Mouse (Mus musculus): ENCODE measurements around the gene Cldn17.
A peak's percentile ranks its signal among the peaks of the same experiment; 100 is the strongest.

Cldn17 gene

DNA sequence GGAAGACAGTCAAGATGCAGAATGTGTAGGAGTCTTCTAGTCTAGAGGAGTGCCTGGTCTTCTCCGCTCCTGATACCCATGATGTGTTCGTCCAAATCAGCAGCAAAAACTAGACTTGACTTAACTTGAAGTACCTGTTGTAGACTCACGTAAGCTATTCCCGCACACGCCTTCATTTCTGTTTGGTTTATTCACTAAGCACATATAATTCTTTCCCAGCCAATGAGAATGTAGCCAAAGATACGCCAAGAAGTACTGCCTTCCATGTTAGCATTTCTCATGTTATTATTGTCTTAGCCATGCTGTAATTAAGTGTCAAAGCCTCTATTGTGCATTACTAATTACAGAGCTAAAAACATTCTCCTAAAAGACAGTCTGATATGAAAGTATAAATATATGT lies at the start of gene Cldn17:
TSS of gene Cldn17 (minus strand) at position 101 of the 400 bp plus-strand sequence.
- ATAC-seq (ENCODE audit: low TSS enrichment) = no peak

DNA sequence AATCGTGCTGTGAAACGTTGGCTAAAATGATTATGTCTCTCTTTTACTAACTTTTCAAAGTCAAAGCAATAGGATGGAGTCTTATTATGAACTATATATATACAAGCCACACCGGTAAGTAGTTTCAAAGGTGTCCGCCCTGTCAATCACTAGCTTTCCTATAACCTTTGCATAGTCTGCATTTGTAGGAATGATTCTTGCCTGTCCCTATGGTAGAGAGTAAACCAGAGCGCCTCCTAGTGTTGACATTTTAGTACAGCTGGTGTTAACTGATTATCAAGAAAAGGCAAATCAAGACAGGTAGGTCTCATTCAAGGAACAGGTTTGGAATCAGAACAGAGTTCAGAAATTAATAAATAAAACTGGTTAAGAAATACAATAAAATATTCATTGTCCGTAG lies 35.7 kb upstream of the Cldn17 start:
- peak; percentile 83 for ATAC-seq (ENCODE audit: low TSS enrichment)

DNA sequence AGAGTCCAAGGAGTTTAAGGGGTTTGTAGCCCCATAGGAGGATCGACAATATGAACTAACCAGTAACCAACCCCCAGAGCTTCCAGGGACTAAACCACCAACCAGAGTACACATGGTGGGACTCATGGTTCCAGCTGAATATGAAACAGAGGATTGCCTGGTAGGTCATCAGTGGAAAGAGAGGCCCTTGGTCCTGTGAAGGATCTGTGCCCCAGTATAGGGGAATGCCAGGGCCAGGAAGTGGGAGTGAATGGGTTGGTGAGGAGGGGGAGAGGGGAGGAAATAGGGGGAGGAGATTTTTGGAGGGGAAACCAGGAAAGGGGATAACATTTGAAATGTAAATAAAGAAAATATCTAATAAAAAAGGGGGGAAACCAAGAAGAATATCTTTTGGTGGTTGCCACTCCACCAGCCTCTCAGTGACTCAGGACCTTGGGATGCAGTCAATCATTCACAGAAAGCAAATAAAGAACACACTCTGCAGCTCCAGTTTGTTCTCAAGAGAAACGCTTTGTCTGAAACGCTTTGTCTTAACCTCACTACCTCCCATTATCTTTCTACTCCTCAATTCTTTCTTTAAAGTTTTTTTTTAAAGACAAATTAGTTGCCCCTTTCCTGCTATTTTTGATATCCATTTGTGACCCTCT lies 33.2 kb upstream of the Cldn17 start:
- ATAC-seq (ENCODE audit: low TSS enrichment) = no peak

DNA sequence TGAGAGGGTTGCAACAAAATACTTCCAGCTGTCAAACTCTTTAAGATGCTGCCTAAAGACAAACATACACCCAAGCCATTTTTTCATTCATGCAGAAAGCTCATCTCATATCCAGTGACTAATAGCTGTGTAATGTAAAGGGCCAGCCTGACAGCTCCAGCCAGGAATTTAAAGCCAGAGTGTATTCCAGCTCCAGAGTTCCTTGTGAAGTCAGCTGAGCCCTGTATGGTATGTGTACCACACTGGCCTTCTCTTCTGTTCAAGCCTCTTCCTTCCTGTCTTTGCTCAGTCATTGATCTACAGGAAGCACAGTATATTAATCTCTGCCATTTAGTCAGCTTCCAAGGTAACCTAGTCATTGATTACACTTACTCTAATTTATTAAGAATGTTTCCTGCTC lies 4.6 kb upstream of the Cldn17 start:
- ATAC-seq (ENCODE audit: low TSS enrichment) = no peak

DNA sequence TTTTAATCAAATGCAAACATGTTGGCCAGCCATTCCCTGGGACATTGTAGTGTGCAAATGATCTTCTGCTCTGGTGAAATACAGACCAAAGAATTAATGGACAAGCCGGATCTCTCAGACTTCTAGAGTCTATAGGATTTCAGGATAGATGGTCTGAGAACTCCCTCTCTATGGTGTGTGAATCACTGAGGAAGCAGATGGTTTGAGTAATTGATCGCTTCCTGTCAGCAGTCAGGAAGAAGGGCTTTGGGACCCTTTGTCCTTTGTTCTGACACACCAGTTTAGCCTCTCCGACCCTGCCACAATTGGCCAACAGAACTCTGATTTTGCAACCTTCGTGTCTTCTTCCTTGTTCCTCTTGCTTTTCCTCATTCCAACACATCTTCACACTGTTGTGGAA lies 1.4 kb upstream of the Cldn17 start:
- ATAC-seq (ENCODE audit: low TSS enrichment) = no peak

DNA sequence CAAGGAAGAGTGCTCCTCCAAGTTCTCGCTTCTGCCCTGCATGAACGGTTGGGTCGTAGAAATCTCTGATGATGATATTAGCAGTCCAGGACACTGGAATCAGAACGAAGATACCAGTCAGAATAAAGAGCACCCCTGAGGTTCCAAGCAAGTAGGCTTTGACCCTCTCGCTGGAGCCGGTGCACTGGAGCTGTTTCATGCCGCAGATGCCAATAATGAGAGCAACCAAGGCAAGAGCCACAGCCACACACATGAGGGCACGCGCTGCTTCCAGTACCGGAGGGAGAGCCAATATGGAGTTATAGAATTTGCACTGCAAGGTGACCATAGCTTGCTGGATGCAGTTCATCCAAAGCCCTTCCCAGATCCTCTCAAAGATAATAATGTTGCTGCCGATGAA lies 440 bp downstream of the Cldn17 start:
- ATAC-seq (ENCODE audit: low TSS enrichment) = no peak

DNA sequence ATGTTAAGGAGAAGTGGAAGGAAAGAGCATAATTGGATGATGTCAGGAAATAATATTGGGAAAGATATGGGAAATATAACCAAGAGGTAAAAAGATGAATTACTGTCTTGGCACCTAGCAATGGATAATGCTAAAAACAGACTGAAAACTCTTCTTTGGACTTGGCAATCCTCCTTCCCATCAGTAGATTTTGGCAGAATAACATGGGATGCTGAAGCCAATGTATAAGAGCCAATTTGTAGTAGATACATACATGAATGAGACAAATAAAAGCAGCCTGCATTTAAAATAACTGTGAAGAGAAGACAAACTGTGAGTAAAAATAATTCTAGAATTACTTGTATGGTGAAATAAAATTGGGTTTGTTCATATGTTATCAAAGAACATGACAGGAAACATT lies 18.7 kb downstream of the Cldn17 start:
- ATAC-seq (ENCODE audit: low TSS enrichment) = no peak

DNA sequence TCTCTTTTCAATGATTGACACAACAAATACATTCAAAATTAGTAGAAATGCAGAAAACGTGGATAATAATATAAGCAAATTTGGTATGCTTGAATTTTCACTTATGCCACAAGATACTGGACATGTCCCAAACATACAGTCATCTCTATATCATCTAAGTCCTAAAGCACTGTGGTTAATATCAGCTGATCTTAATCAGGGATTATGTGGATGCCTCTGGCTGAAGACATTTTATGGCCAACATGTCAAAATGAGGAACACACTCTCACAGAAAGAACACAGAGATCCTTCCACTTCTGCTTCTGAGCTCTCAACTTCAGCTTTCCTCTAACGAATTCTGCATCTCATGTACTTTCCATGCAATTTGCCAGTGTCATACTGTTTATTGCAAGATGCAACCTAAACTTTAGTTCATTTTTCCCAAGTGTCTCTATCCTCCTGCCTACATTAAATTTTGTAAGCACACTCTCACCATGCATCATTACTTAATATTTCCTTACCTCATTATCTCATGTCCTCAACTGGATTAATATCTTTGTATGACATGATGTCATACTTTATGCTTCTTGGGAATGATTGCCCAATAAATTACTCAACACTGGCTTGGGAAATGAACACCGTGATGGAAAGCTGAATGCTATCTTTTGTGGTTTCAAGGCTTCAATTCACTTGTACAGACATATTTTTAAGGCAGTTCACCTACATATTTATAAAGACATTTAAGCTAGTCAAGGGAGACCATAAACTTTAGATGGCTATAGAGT lies 26.6 kb downstream of the Cldn17 start:
- no peak for ATAC-seq (ENCODE audit: low TSS enrichment)

DNA sequence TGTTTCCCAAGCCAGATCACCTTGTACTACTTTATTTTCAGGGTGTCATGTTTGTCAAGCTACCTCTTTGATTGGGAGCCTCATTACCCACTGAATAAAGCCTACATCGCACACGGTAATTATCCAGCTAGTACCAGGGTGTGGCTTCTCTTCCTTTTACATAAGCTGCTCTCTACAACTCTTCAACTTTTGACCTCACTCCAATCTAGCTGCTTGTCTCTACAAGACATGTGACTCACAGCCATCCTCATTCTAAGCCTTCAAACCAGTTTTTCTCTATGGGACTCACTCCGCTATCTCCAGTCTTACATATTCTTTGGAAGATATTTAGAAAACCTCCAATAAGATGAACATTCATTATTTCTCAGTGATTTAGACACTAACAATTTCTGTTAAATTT lies 43.5 kb downstream of the Cldn17 start:
- no peak for ATAC-seq (ENCODE audit: low TSS enrichment)

Measured in frontal cortex, adult (tissue).